Mouse (Mus musculus) cerebellum, postnatal 10 days (tissue): ENCODE data around the gene Ift172.
"Not testable (repeated sequence)": the region's sequence is repeated elsewhere in the genome, so short reads cannot be mapped to it uniquely, and the experiment has no call there.

Experiments used
- DNase-seq, 2 experiments: peaks; one replicate each; pipeline ENCODE4 v3.0.0; 2021; ENCODE audit warnings: mixed read lengths in 2 of 2

The Ift172 gene

GRCm38 (mm10) chr5:31255971-31256370, 34.9 kb downstream of the Ift172 start:
- DNase-seq, result no peak

GRCm38 (mm10) chr5:31255381-31255780, 35.5 kb downstream of the Ift172 start:
- DNase-seq, result no peak

GRCm38 (mm10) chr5:31254901-31255300, 36.0 kb downstream of the Ift172 start:
- DNase-seq, result no peak

GRCm38 (mm10) chr5:31254452-31254851, 36.5 kb downstream of the Ift172 start:
- no peak for DNase-seq

- no peak for DNase-seq
Measured at GRCm38 (mm10) chr5:31253806-31254205, 37.1 kb downstream of the Ift172 start.

- no peak for DNase-seq
Measured at GRCm38 (mm10) chr5:31252795-31253545, 37.9 kb downstream of the Ift172 start.

GRCm38 (mm10) chr5:31252151-31252550, 38.8 kb downstream of the Ift172 start:
- DNase-seq, result no peak

- peak; percentile 43 to 46 for DNase-seq
Measured at GRCm38 (mm10) chr5:31251541-31252101, 39.3 kb downstream of the Ift172 start, which contains the start of gene Krtcap3. Gene Krtcap3 (plus strand): TSS chr5:31251691.

- DNase-seq, result no peak
Measured at GRCm38 (mm10) chr5:31250716-31251115, 40.2 kb downstream of the Ift172 start.

GRCm38 (mm10) chr5:31242191-31242590, 48.7 kb downstream of the Ift172 start:
- no peak for DNase-seq

GRCm38 (mm10) chr5:31241522-31242034, 49.3 kb downstream of the Ift172 start:
- DNase-seq, result no peak

- DNase-seq, result peak; percentile 99
Measured at GRCm38 (mm10) chr5:31240637-31241521, 50.0 kb downstream of the Ift172 start, which contains the start of the genes Nrbp1 and Gm9970. Gene Nrbp1 (plus strand): TSS chr5:31240864. Gene Gm9970 (minus strand): TSS chr5:31241232.

- DNase-seq, result no peak
Measured at GRCm38 (mm10) chr5:31226641-31227040, 64.3 kb downstream of the Ift172 start.

- DNase-seq, result peak; percentile 13 to 29
Measured at GRCm38 (mm10) chr5:31222696-31223095, 68.2 kb downstream of the Ift172 start.

- DNase-seq, result peak; percentile 60 to 67
Measured at GRCm38 (mm10) chr5:31221304-31221945, 69.5 kb downstream of the Ift172 start.

- DNase-seq, result peak; percentile 99 to 100
Measured at GRCm38 (mm10) chr5:31220448-31221303, 70.2 kb downstream of the Ift172 start, which contains the start of gene Ppm1g. Gene Ppm1g (minus strand): TSS chr5:31220687.

GRCm38 (mm10) chr5:31219911-31220447, 70.9 kb downstream of the Ift172 start:
- DNase-seq, result peak; percentile 77 to 81

GRCm38 (mm10) chr5:31219474-31219873, 71.4 kb downstream of the Ift172 start:
- no peak for DNase-seq

GRCm38 (mm10) chr5:31219070-31219469, 71.8 kb downstream of the Ift172 start:
- peak; percentile 49 to 60 for DNase-seq

- no peak for DNase-seq
Measured at GRCm38 (mm10) chr5:31218294-31218693, 72.6 kb downstream of the Ift172 start.

- DNase-seq, result not testable (repeated sequence)
Measured at GRCm38 (mm10) chr5:31216554-31216953, 74.4 kb downstream of the Ift172 start.
